Mouse (Mus musculus) erythroblast, embryonic 14.5 days (primary cell): ENCODE results near the gene Exo5. TPM values are rescaled to one million over a fixed set of nuclear protein-coding genes. Genes with fewer than 3 reads are reported as not detected.

ENCODE experiments used
- H3K27me3 ChIP-seq: 2 replicates; pipeline ENCODE4 v1.6.1; 2012; ENCODE audit warnings: inconsistent platforms; ENCODE audit not compliant: control insufficient read depth
- H3K36me3 ChIP-seq: 2 replicates; pipeline ENCODE4 v1.6.1; 2012; ENCODE audit warnings: mild to moderate bottlenecking, inconsistent platforms; ENCODE audit not compliant: control insufficient read depth
- H3K4me1 ChIP-seq: 2 replicates; pipeline ENCODE4 v1.6.1; 2012; ENCODE audit warnings: inconsistent platforms; ENCODE audit not compliant: control insufficient read depth
- H3K4me3 ChIP-seq: replicated peaks from 2 replicates; pipeline ENCODE3; 2012; ENCODE audit warnings: moderate library complexity, mild to moderate bottlenecking, inconsistent platforms
- H3K9me3 ChIP-seq: 2 replicates; pipeline ENCODE4 v1.6.1; 2012; ENCODE audit warnings: low read length, inconsistent platforms, mixed read lengths; ENCODE audit not compliant: control insufficient read depth
- GATA1 ChIP-seq: IDR thresholded peaks from 2 replicates; pipeline ENCODE4 v1.6.1; 2012; ENCODE audit warnings: low read length, inconsistent platforms, mixed read lengths
- TAL1 ChIP-seq: IDR thresholded peaks from 3 replicates; pipeline ENCODE4 v1.6.1; 2012; ENCODE audit warnings: low read length, inconsistent platforms, mixed read lengths
- polyA plus RNA-seq: library from polyadenylated mRNA; stranded (reverse); fragments of >175 nt; gene quantifications from 2 replicates; pipeline ENCODE4 v1.2.3, GENCODE M21; 2012

Exo5 gene
- polyA plus RNA-seq, 1 experiment, result 0.27 TPM

GRCm38 (mm10) chr4:120892516-120892915 is 32.3 kb downstream of the Exo5 start:
- Histone ChIP-seq H3K36me3 (no peaks in the 10 kb centered on the region), H3K27me3 (peaks cover 3% of the 10 kb centered on the region), H3K4me3 (no peak overlapping the region), H3K9me3 (no peaks in the 10 kb centered on the region), H3K4me1 (no peaks in the 10 kb centered on the region)
- TF ChIP-seq TAL1 (no peak), GATA1 (no peak)

- TF ChIP-seq GATA1 (no peak), TAL1 (no peak)
- no peaks in the 10 kb centered on the region for H3K36me3 ChIP-seq
- peaks cover 3% of the 10 kb centered on the region for H3K27me3 ChIP-seq
- H3K4me3 ChIP-seq, result no peak overlapping the region
- no peaks in the 10 kb centered on the region for H3K4me1 ChIP-seq
- no peaks in the 10 kb centered on the region for H3K9me3 ChIP-seq
These were observed 32.9 kb downstream of the Exo5 start for GRCm38 (mm10) chr4:120891960-120892359.

DNA sequence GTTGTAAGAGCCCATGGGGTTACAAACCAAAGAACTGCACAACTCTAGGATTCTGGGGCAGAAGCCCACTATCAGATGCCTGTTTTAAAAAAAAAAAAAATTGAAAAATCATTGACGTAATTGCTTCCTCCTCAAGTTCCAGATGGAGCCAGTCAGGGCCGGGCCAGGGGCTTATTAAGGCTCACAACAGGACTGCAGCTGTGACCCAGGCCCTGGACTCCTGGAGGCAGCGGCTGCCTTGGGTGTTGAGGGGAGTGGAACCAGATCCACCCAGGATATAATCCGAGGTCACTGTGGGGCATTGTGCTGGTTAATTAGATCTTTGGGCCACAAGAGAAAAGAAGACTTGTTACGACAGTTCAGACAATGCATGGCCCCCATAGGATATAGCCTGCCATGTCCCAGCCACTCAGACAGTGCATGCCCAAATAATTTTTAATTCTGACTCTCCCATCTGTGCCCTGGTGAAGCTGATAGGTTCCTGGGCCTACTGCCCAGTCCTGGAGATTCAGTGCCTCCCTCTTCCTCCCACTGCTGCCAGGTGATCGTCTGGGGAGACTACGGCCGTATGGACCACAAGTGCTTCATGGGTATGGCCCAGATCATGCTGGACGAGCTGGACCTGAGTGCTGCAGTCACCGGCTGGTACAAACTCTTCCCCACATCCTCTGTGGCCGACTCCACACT is 33.9 kb downstream of the Exo5 start:
- H3K9me3 ChIP-seq, result no peaks in the 10 kb centered on the region

DNA sequence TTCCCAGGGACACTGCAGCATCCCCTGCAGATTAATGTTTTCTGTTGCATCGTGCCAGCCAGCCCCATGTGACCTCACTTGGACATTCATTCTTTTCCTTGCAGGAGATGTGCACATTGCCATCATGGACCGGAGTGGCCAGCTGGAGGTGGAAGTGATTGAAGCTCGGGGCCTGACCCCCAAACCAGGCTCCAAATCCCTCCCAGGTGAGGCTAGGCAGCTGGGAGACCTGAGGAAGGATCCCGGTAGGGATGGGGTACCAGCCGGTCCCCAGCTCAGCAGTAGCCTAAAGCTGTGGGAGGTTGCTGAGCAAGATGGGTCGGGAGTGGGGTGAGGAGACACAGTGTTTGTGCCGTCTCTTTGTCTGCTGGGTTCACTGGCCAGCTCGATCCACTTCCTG is 35.9 kb downstream of the Exo5 start:
- no peaks in the 10 kb centered on the region for H3K9me3 ChIP-seq
- TF ChIP-seq TAL1 (no peak), GATA1 (no peak)
- no peaks in the 10 kb centered on the region for H3K36me3 ChIP-seq
- H3K27me3 ChIP-seq, result peaks cover 7% of the 10 kb centered on the region
- H3K4me3 ChIP-seq, result no peak overlapping the region
- no peaks in the 10 kb centered on the region for H3K4me1 ChIP-seq

More for the DNA sequence above, 33.9 kb downstream of the Exo5 start:
- H3K36me3 ChIP-seq, result no peaks in the 10 kb centered on the region
- no peaks in the 10 kb centered on the region for H3K4me1 ChIP-seq
- no peak overlapping the region for H3K4me3 ChIP-seq
- TF ChIP-seq GATA1, result no peak
- no peak for TF ChIP-seq TAL1
- H3K27me3 ChIP-seq, result peaks cover 4% of the 10 kb centered on the region

- Histone ChIP-seq H3K4me3 (no peak overlapping the region), H3K4me1 (no peaks in the 10 kb centered on the region), H3K36me3 (no peaks in the 10 kb centered on the region), H3K27me3 (peaks cover 4% of the 10 kb centered on the region; the same call in 1 of the 2 replicates), H3K9me3 (no peaks in the 10 kb centered on the region)
- no peak for TF ChIP-seq TAL1
- TF ChIP-seq GATA1, result no peak
These were observed 37.3 kb downstream of the Exo5 start for GRCm38 (mm10) chr4:120887381-120888112.

DNA sequence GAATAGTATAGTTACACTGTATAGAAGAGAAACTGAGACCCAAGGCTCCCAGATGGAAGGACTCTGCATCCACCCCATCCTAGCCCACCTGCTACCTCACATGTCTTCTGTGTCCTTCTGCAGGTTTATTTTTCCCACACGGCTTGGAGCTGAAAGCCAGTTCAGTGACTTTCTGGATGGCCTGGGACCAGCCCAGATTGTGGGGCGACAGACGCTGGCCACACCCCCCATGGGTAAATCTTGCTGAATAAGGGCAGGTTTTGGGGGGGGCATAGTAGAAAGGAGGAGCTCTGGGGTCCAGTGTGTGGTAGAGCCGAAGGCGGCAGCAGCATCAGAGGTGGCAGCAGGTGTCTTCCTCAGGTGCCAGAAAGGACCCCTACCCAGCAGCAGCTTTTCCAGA is 38.0 kb downstream of the Exo5 start:
- Histone ChIP-seq H3K36me3 (no peaks in the 10 kb centered on the region), H3K4me3 (no peak overlapping the region), H3K27me3 (0 out of 2 replicates have a peak, but pooled peaks cover 4% of the 10 kb centered on the region), H3K4me1 (no peaks in the 10 kb centered on the region), H3K9me3 (no peaks in the 10 kb centered on the region)
- TF ChIP-seq GATA1 (no peak), TAL1 (no peak)

GRCm38 (mm10) chr4:120886131-120886530 is 38.7 kb downstream of the Exo5 start:
- H3K27me3 ChIP-seq, result 0 out of 2 replicates have a peak, but pooled peaks cover 4% of the 10 kb centered on the region
- no peaks in the 10 kb centered on the region for H3K9me3 ChIP-seq
- H3K4me1 ChIP-seq, result no peaks in the 10 kb centered on the region
- no peak overlapping the region for H3K4me3 ChIP-seq
- TF ChIP-seq GATA1, result no peak
- no peak for TF ChIP-seq TAL1
- H3K36me3 ChIP-seq, result no peaks in the 10 kb centered on the region

GRCm38 (mm10) chr4:120885208-120886120 is 39.4 kb downstream of the Exo5 start:
- H3K4me1 ChIP-seq, result no peaks in the 10 kb centered on the region
- 0 out of 2 replicates have a peak, but pooled peaks cover 4% of the 10 kb centered on the region for H3K27me3 ChIP-seq
- H3K36me3 ChIP-seq, result no peaks in the 10 kb centered on the region
- no peak overlapping the region for H3K4me3 ChIP-seq
- H3K9me3 ChIP-seq, result no peaks in the 10 kb centered on the region
- TF ChIP-seq TAL1, result no peak
- no peak for TF ChIP-seq GATA1
